ENCODE assay signal across 9 mouse cellular contexts in genomic region chr13:83722241-83722640, GRCm38 (mm10).
A peak's percentile ranks its signal among the peaks of the same experiment; 100 is the strongest.
DNase-seq lines count a peak whose midpoint lies in the region; ATAC-seq and TF ChIP-seq lines count a peak whose summit lies in the region.
"Had no signal": no experiment of that assay in that cellular context is flagged by ENCODE, and none has a peak within 500 bp of the region (broad histone marks: within the 10 kb centered on the region; RNA-seq: fewer than 3 reads in every experiment).

No protein-coding gene starts in this region.

- ATAC-seq in forebrain, postnatal 0 days: peak; percentile 34
- no peak for ATAC-seq in midbrain, embryonic 14.5 days (ENCODE audit: low FRiP score, low TSS enrichment)

- H3K9me3 ChIP-seq in forebrain, postnatal 0 days (ENCODE audit: low read length): no peaks in the 10 kb centered on the region
- no peaks in the 10 kb centered on the region for H3K9me3 ChIP-seq in midbrain, embryonic 14.5 days (ENCODE audit: control insufficient read depth, low read length)

- intact Hi-C loops in gastrocnemius, adult 2 months (cut with DNase I): no loop called here

- 5% methylated on average over 7 of the region's 7 CpGs for WGBS in forebrain, postnatal 0 days
- WGBS in midbrain, embryonic 14.5 days: 5% methylated on average over 7 of the region's 7 CpGs

- H3K36me3 ChIP-seq in forebrain, postnatal 0 days (ENCODE audit: insufficient read depth): no peaks in the 10 kb centered on the region
- H3K36me3 ChIP-seq in midbrain, embryonic 14.5 days (ENCODE audit: control insufficient read depth, insufficient read depth, low read length): no peaks in the 10 kb centered on the region

- H3K4me2 ChIP-seq in forebrain, postnatal 0 days (ENCODE audit: low read depth): peak overlapping the region; percentile 71
- peak overlapping the region; percentile 86 for H3K4me2 ChIP-seq in midbrain, embryonic 14.5 days (ENCODE audit: low read length)

- peak overlapping the region; percentile 100 for H3K9ac ChIP-seq in forebrain, postnatal 0 days
- peak overlapping the region; percentile 95 for H3K9ac ChIP-seq in midbrain, embryonic 14.5 days (replicated peaks; ENCODE audit: low read length)

- no peaks in the 10 kb centered on the region for H3K27me3 ChIP-seq in forebrain, postnatal 0 days (ENCODE audit: insufficient read depth, low read length)
- peaks cover 12% of the 10 kb centered on the region for H3K27me3 ChIP-seq in midbrain, embryonic 14.5 days (ENCODE audit: control insufficient read depth, insufficient read depth, low read length)

- H3K4me3 ChIP-seq in forebrain, postnatal 0 days (ENCODE audit: low read depth, low read length): peak overlapping the region; percentile 67
- peak overlapping the region; percentile 86 for H3K4me3 ChIP-seq in midbrain, embryonic 14.5 days (replicated peaks; ENCODE audit: low read depth, low read length)
- no peak overlapping the region for H3K4me3 ChIP-seq in gastrocnemius, adult 2 months

- peak; percentile 59 for TF ChIP-seq CTCF in forebrain, postnatal 0 days (IDR thresholded peaks at IDR 0.05; ENCODE audit: low read depth)
- TF ChIP-seq CTCF in gastrocnemius, adult 2 months (IDR thresholded peaks at IDR 0.05): no peak

- DNase-seq in brain, embryonic 18.5 days (ENCODE audit: low read depth, low spot score): peak; percentile 74
- DNase-seq in cerebellum, adult 9-10 months: peak; percentile 97
- peak; percentile 89 for DNase-seq in forebrain, postnatal 0 days
- DNase-seq in midbrain, embryonic 14.5 days: peak; percentile 79
- no peak for DNase-seq in testis, postnatal 14 days (ENCODE audit: low spot score)
- no peak for DNase-seq in gastrocnemius, adult 2 months
- DNase-seq in thymus, postnatal 14 days: no peak
- DNase-seq in kidney, postnatal 36 days: no peak
- DNase-seq: heart, adult 18-20 months had no signal

- peaks cover 10% of the 10 kb centered on the region; the same call in 1 of the 2 replicates for H3K4me1 ChIP-seq in forebrain, postnatal 0 days (ENCODE audit: insufficient read depth)
- H3K4me1 ChIP-seq in midbrain, embryonic 14.5 days (ENCODE audit: control insufficient read depth, insufficient read depth, low read length): 0 out of 2 replicates have a peak, but pooled peaks cover 5% of the 10 kb centered on the region

- peak overlapping the region; percentile 100 for H3K27ac ChIP-seq in forebrain, postnatal 0 days (ENCODE audit: low read depth, low read length)
- peak overlapping the region; percentile 100 for H3K27ac ChIP-seq in midbrain, embryonic 14.5 days (replicated peaks; ENCODE audit: low read depth, low read length)
- H3K27ac ChIP-seq in gastrocnemius, adult 2 months: no peak overlapping the region

Comparison
In these comparisons a context has a peak if more than half of its experiments do, and no peak if none do; other contexts are left out.
1. DNase-seq: peak in brain, embryonic 18.5 days (single experiment), cerebellum, adult 9-10 months (single experiment), forebrain, postnatal 0 days (single experiment) and midbrain, embryonic 14.5 days (single experiment); none in testis, postnatal 14 days (single experiment), gastrocnemius, adult 2 months (single experiment), thymus, postnatal 14 days (single experiment) and kidney, postnatal 36 days (0 of 2).